Mouse (Mus musculus) right cerebral cortex, adult 2 months (tissue): ENCODE measurements around the gene Ptgds.

Experiments used
- DNase-seq, 2 experiments: peaks; one replicate each; pipeline ENCODE4 v3.0.0; 2021 to 2022; ENCODE audit warnings: low spot score in 2 of 2

The Ptgds gene

GRCm38 (mm10) chr2:25480541-25480940 is 10.7 kb upstream of the Ptgds start:
- DNase-seq: no peak

GRCm38 (mm10) chr2:25479551-25480311 is 9.9 kb upstream of the Ptgds start:
- no peak for DNase-seq

GRCm38 (mm10) chr2:25477967-25478675 is 8.3 kb upstream of the Ptgds start:
- peak in 1 of 2 experiments; percentile 50 for DNase-seq

- no peak for DNase-seq
Measured at GRCm38 (mm10) chr2:25477541-25477940, 7.7 kb upstream of the Ptgds start.

GRCm38 (mm10) chr2:25472550-25472949 is 2.7 kb upstream of the Ptgds start:
- DNase-seq: no peak

GRCm38 (mm10) chr2:25468962-25469915 is 607 bp downstream of the Ptgds start:
- DNase-seq: peak in 1 of 2 experiments; percentile 28

- DNase-seq: no peak
Measured at GRCm38 (mm10) chr2:25467606-25468303, 2.1 kb downstream of the Ptgds start.

- no peak for DNase-seq
Measured at GRCm38 (mm10) chr2:25465816-25466635, 3.8 kb downstream of the Ptgds start.

- DNase-seq: no peak
Measured at GRCm38 (mm10) chr2:25465256-25465655, 4.6 kb downstream of the Ptgds start.

GRCm38 (mm10) chr2:25463630-25464029 is 6.2 kb downstream of the Ptgds start:
- DNase-seq: no peak

GRCm38 (mm10) chr2:25461407-25461806 is 8.4 kb downstream of the Ptgds start:
- no peak for DNase-seq

- DNase-seq: peak; percentile 95 to 96
Measured at GRCm38 (mm10) chr2:25460551-25461309, 9.1 kb downstream of the Ptgds start, which contains the start of gene Paxx. Gene Paxx (minus strand): TSS chr2:25461094.

- peak; percentile 29 to 33 for DNase-seq
Measured at GRCm38 (mm10) chr2:25460135-25460534, 9.7 kb downstream of the Ptgds start.

- no peak for DNase-seq
Measured at GRCm38 (mm10) chr2:25458911-25459310, 10.9 kb downstream of the Ptgds start.

GRCm38 (mm10) chr2:25457022-25457896 is 12.6 kb downstream of the Ptgds start:
- DNase-seq: no peak

- no peak for DNase-seq
Measured at GRCm38 (mm10) chr2:25456205-25456953, 13.5 kb downstream of the Ptgds start, which contains the start of gene Clic3. Gene Clic3 (plus strand): TSS chr2:25456838.

GRCm38 (mm10) chr2:25452951-25453350 is 16.9 kb downstream of the Ptgds start:
- DNase-seq: no peak
